Mouse (Mus musculus) frontal cortex, adult (tissue): ENCODE data around the gene Msi2.
A peak's percentile ranks its signal among the peaks of the same experiment; 100 is the strongest.

Source experiments
- ATAC-seq: cut with Nextera tagmentation; 2 replicates; pipeline ENCODE4 v1.9.2; 2017; ENCODE audit warnings: mild to moderate bottlenecking, moderate library complexity, mixed read lengths; ENCODE audit not compliant: low TSS enrichment

Msi2 gene

GRCm38 (mm10) chr11:88636934-88637333, 81.4 kb downstream of the Msi2 start:
- no peak for ATAC-seq

GRCm38 (mm10) chr11:88636319-88636718, 82.0 kb downstream of the Msi2 start:
- no peak for ATAC-seq

- no peak for ATAC-seq
Measured at GRCm38 (mm10) chr11:88634627-88635026, 83.7 kb downstream of the Msi2 start.

GRCm38 (mm10) chr11:88631932-88632230, 86.4 kb downstream of the Msi2 start:
- no peak for ATAC-seq

GRCm38 (mm10) chr11:88631084-88631931, 87.0 kb downstream of the Msi2 start:
- ATAC-seq: no peak

GRCm38 (mm10) chr11:88629619-88630018, 88.7 kb downstream of the Msi2 start:
- ATAC-seq: 0 out of 2 replicates have a peak, but pooled peaks have one; percentile 27

GRCm38 (mm10) chr11:88629165-88629564, 89.1 kb downstream of the Msi2 start:
- no peak for ATAC-seq

- no peak for ATAC-seq
Measured at GRCm38 (mm10) chr11:88628676-88629075, 89.6 kb downstream of the Msi2 start.

GRCm38 (mm10) chr11:88627327-88627726, 91.0 kb downstream of the Msi2 start:
- no peak for ATAC-seq

GRCm38 (mm10) chr11:88626576-88626975, 91.7 kb downstream of the Msi2 start:
- no peak for ATAC-seq

GRCm38 (mm10) chr11:88626061-88626460, 92.3 kb downstream of the Msi2 start:
- ATAC-seq: no peak

- ATAC-seq: no peak
Measured at GRCm38 (mm10) chr11:88625063-88625462, 93.2 kb downstream of the Msi2 start.

- ATAC-seq: no peak
Measured at GRCm38 (mm10) chr11:88624627-88625026, 93.7 kb downstream of the Msi2 start.

GRCm38 (mm10) chr11:88623671-88624070, 94.6 kb downstream of the Msi2 start:
- ATAC-seq: no peak

- ATAC-seq: no peak
Measured at GRCm38 (mm10) chr11:88622496-88622895, 95.8 kb downstream of the Msi2 start.

- no peak for ATAC-seq
Measured at GRCm38 (mm10) chr11:88621789-88622188, 96.5 kb downstream of the Msi2 start.

GRCm38 (mm10) chr11:88620158-88620973, 97.9 kb downstream of the Msi2 start:
- peak; percentile 74 for ATAC-seq

- ATAC-seq: 0 out of 2 replicates have a peak, but pooled peaks have one; percentile 15
Measured at GRCm38 (mm10) chr11:88619468-88620157, 98.7 kb downstream of the Msi2 start.

- no peak for ATAC-seq
Measured at GRCm38 (mm10) chr11:88618732-88619309, 99.5 kb downstream of the Msi2 start.

GRCm38 (mm10) chr11:88618005-88618501, 100.3 kb downstream of the Msi2 start:
- no peak for ATAC-seq

GRCm38 (mm10) chr11:88617380-88617779, 100.9 kb downstream of the Msi2 start:
- ATAC-seq: no peak
